Mouse (Mus musculus) embryonic facial prominence, embryonic 11.5 days (tissue): Measurements from ENCODE around the gene Sbf2. TPM values are rescaled to one million over a fixed set of nuclear protein-coding genes. Genes with fewer than 3 reads are reported as not detected.

Experiments
- ATAC-seq: fragments of 200-750 bp; cut with Nextera tagmentation; replicated peaks from 2 replicates; pipeline ENCODE4 v1.8.0; 2017; ENCODE audit warnings: low read depth; ENCODE audit not compliant: insufficient number of reproducible peaks, low FRiP score, low TSS enrichment
- DNase-seq: peaks from one replicate; pipeline ENCODE4 v3.0.0-alpha.2; 2015; ENCODE audit warnings: low spot score
- H3K27ac ChIP-seq: fragments of 300-500 bp; sonication (generic); replicated peaks from 2 replicates; pipeline ENCODE4 v1.5.1; 2014; ENCODE audit warnings: mild to moderate bottlenecking, low read depth, low read length, control low read depth
- H3K27me3 ChIP-seq: fragments of 300-500 bp; sonication (generic); 2 replicates; pipeline ENCODE4 v1.6.1; 2014; ENCODE audit warnings: mild to moderate bottlenecking, low read length, moderate library complexity, mixed read lengths; ENCODE audit not compliant: control insufficient read depth, insufficient read depth
- H3K36me3 ChIP-seq: fragments of 300-500 bp; sonication (generic); replicated peaks from 2 replicates; pipeline ENCODE4 v1.6.1; 2014; ENCODE audit warnings: low read depth, mild to moderate bottlenecking, low read length, moderate library complexity, mixed read lengths; ENCODE audit not compliant: control insufficient read depth, insufficient read depth
- H3K4me1 ChIP-seq: fragments of 300-500 bp; sonication (generic); 2 replicates; pipeline ENCODE4 v1.6.1; 2014; ENCODE audit warnings: low read length, mixed read lengths; ENCODE audit not compliant: control insufficient read depth, insufficient read depth
- H3K4me2 ChIP-seq: fragments of 300-500 bp; sonication (generic); 2 replicates; pipeline ENCODE4 v1.6.1; 2014; ENCODE audit warnings: low read depth, mild to moderate bottlenecking, control low read depth, low read length, moderate library complexity
- H3K4me3 ChIP-seq: fragments of 300-500 bp; sonication (generic); 2 replicates; pipeline ENCODE4 v1.5.1; 2014; ENCODE audit warnings: low read depth, low read length, control low read depth
- H3K9ac ChIP-seq: fragments of 300-500 bp; sonication (generic); replicated peaks from 2 replicates; pipeline ENCODE4 v1.6.1; 2014; ENCODE audit warnings: mild to moderate bottlenecking, control low read depth, low read length
- H3K9me3 ChIP-seq: fragments of 300-500 bp; sonication (generic); replicated peaks from 2 replicates; pipeline ENCODE4 v1.6.1; 2016; ENCODE audit warnings: mild to moderate bottlenecking, low read length, inconsistent platforms, mixed read lengths; ENCODE audit not compliant: control insufficient read depth
- WGBS: fragments of 180-500 bp; shearing (Covaris S2); extraction: QIAGEN DNeasy Blood & Tissue Kit; methylation state at CpG from one replicate; pipeline ENCODE4 v1.1.7; 2014; 5-methylcytosine and 5-hydroxymethylcytosine counted together
- polyA plus RNA-seq: library from polyadenylated mRNA; unstranded; fragments of >200 nt; fragmentation: Nextera tagmentation; extraction: Ambion mirVana; gene quantifications from 2 replicates; pipeline ENCODE4 v1.2.1, GENCODE M21; 2014

Sbf2 gene
- polyA plus RNA-seq, 1 experiment from 2014 or later = 25.4 TPM

DNA sequence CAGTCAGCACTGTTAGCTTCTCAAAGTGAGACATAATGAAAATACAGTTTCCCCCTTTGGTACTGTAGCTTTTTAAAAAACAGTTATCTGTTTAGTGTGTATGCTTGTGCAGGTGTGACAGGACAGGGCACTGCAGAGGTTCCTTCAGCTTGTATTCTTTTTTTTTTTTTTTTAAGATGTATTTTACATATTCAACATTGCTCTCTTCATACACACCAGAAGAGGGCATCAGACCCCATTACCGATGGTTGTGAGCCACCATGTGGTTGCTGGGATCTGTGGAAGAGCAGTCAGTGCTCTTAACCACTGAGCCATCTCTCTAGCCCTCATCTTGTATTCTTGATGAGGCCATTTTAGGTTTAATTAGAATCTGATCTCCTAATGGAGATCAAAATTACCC lies 289.9 kb downstream of the Sbf2 start:
- WGBS = 89% methylated on average over 1 of the region's 1 CpGs
- DNase-seq (no peak), ATAC-seq (no peak)
- Histone ChIP-seq H3K36me3 (peaks cover 2% of the 10 kb centered on the region), H3K4me2 (no peak overlapping the region), H3K4me3 (no peak overlapping the region), H3K4me1 (no peaks in the 10 kb centered on the region), H3K27ac (no peak overlapping the region), H3K27me3 (no peaks in the 10 kb centered on the region), H3K9me3 (no peaks in the 10 kb centered on the region), H3K9ac (no peak overlapping the region)

DNA sequence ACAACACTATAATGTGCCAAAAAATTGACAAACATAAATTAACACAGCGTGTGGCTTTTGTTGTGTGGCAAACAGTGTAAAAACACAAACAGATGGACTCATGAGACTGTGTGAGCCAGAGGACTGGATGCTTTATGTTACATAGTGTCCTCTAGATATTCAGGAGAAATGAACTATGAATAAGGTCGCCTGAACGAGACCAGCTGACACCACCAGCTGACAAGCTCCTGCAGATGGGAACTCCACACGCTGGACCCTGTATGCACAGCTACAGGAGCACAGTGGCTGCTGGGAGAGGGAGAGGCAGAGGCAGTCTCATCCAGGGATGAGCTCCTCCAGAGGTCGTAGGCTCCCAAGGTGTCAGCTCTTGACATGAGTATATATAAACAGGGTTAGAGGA lies 293.6 kb downstream of the Sbf2 start:
- Histone ChIP-seq H3K9me3 (no peaks in the 10 kb centered on the region), H3K9ac (no peak overlapping the region), H3K36me3 (peaks cover 2% of the 10 kb centered on the region), H3K4me2 (no peak overlapping the region), H3K27ac (no peak overlapping the region), H3K4me3 (no peak overlapping the region), H3K4me1 (no peaks in the 10 kb centered on the region), H3K27me3 (no peaks in the 10 kb centered on the region)
- DNase-seq (no peak), ATAC-seq (no peak)
- 81% methylated on average over 5 of the region's 5 CpGs for WGBS

DNA sequence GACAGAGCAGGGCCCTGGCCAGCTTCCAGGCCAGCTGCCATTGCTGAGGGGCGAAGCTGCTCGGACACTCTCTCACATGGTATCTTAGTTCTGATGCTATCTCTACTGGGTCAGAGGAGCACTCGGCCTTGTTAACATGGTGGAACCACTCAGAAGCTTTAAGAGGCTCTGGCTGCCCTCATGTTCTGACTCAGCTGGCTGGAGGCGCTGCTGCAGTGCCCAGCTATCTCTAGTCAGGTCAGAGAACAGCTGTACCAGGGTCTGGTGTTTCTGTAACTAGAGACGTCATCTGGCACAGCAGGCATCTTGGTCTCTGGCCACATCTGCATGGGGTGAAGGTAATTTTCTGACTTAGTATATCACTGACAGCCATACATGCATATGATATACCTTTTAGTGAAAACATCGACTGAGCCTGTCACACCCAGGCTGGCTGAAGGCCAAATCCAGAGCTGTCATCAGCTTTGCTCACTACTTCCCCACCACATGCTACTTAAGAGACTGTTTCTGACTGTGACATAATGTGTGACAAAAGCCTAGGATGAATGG lies 295.7 kb downstream of the Sbf2 start:
- H3K4me3 ChIP-seq = no peak overlapping the region
- 79% methylated on average over 6 of the region's 6 CpGs for WGBS
- H3K9ac ChIP-seq = no peak overlapping the region
- H3K27me3 ChIP-seq = no peaks in the 10 kb centered on the region
- H3K36me3 ChIP-seq = peaks cover 2% of the 10 kb centered on the region
- no peak overlapping the region for H3K4me2 ChIP-seq
- ATAC-seq = no peak
- no peak overlapping the region; the same call in 1 of the 2 replicates for H3K27ac ChIP-seq
- H3K9me3 ChIP-seq = no peaks in the 10 kb centered on the region
- H3K4me1 ChIP-seq = no peaks in the 10 kb centered on the region
- DNase-seq = peak; percentile 5

DNA sequence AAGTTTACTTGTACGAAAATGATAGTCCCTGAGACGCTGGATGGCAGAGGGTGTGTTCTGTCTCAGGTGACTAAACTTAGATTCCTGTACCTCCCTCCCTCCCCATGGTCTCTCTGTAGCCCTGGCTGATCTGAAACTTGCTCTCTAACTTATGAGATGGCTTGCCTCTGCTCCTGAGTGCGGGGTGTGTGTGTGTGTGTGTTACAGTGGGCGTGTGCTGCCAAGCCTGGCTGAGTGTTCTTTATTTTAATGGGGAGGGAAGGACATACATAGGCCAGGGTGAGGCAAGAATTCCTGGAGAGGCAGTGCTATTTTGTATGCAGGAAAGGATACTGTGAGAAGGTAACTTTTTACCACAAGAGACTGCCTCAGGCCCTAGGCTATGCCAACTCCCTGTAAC lies 297.3 kb downstream of the Sbf2 start:
- H3K27me3 ChIP-seq = no peaks in the 10 kb centered on the region
- peaks cover 2% of the 10 kb centered on the region for H3K36me3 ChIP-seq
- DNase-seq (no peak), ATAC-seq (no peak)
- WGBS = 91% methylated on average over 4 of the region's 4 CpGs
- H3K9ac ChIP-seq = no peak overlapping the region
- no peak overlapping the region for H3K4me2 ChIP-seq
- no peak overlapping the region for H3K27ac ChIP-seq
- H3K4me3 ChIP-seq = no peak overlapping the region
- H3K9me3 ChIP-seq = no peaks in the 10 kb centered on the region
- H3K4me1 ChIP-seq = no peaks in the 10 kb centered on the region

DNA sequence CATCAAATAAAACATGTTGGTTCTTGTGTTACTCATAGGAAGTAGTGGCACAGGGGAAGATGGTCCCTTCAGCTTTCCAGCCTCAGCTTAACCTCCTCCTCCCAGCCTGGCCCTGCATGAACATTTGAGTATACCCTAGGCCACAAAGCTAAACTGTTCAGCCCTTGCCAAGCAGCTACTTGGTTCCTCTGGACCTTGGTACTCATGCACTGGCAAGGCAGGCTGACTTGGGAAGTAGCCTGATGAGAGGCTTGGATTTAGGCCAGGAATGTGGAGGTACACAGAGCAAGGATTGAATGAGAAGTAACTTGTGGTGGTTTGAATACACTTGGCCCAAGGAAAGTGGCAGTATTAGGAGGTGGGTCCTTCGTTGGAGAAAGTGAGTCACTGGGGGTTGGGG lies 299.4 kb downstream of the Sbf2 start:
- DNase-seq (no peak), ATAC-seq (no peak)
- Histone ChIP-seq H3K4me1 (no peaks in the 10 kb centered on the region), H3K27me3 (no peaks in the 10 kb centered on the region), H3K27ac (no peak overlapping the region), H3K9me3 (no peaks in the 10 kb centered on the region), H3K4me2 (no peak overlapping the region), H3K9ac (no peak overlapping the region), H3K4me3 (no peak overlapping the region), H3K36me3 (no peaks in the 10 kb centered on the region; the same call in none of the 2 replicates)
- 94% methylated on average over 1 of the region's 1 CpGs for WGBS

DNA sequence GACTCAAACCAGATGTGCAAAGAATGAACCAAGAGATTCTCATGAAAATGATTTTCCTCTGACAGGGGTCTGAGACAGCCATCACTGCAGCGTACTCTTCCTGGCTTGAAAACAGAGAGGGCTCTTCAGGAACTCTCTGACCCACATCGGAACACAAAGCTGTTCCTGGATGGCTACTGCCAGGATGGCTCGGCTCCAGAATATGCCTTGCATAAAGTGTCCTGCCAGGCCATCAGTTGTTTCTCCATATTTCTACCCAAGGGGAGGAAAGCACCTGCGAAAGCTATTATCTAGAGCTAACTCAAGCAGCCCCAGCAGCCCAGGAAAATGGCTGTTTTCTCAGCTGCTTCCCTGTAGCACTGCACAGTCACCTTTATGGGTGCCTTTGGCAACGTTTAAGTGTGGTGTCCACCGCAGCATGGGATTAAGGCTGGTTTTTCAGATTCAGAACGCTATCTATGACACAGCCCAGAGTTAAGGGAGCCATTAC lies 300.3 kb downstream of the Sbf2 start:
- no peak for DNase-seq

DNA sequence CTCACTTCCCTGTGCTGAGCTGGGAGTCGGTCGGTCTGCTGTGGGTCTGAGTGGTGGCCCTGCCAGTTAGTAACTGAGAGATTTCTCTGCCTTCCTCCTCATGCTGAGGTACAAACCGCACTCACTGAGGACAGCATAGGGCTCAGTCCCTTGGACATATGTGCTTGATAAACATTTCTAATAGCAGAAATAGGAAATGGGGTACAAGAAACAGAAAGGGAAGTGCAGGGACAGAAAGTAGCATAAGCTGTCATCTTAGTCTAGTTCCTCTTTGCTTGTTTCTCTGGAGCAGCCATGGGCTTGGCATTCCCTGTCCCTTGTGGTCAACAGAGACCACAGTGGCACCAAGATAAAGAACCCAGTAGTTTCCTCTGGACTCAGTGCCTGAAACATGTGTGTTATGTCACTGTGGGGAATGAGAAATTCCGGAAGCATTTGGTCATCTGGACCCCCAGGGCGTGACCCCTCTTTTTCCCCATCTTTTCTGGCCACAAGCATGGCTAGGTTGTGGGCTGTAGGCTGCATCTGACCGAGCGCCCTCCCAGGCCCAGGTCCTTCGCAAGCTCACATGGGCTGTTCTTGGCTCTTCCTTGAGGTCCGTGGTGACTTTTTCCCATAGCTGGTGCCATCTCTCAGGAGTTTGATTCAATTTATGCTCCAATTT lies 301.2 kb downstream of the Sbf2 start:
- Histone ChIP-seq H3K27me3 (no peaks in the 10 kb centered on the region), H3K4me2 (no peak overlapping the region), H3K27ac (no peak overlapping the region), H3K36me3 (no peaks in the 10 kb centered on the region; the same call in 1 of the 2 replicates), H3K9ac (no peak overlapping the region), H3K4me3 (no peak overlapping the region), H3K9me3 (no peaks in the 10 kb centered on the region), H3K4me1 (no peaks in the 10 kb centered on the region)
- no peak for ATAC-seq
- no peak for DNase-seq
- 89% methylated on average over 9 of the region's 9 CpGs for WGBS

More for the DNA sequence above, 300.3 kb downstream of the Sbf2 start:
- H3K36me3 ChIP-seq = no peaks in the 10 kb centered on the region; the same call in 1 of the 2 replicates
- no peaks in the 10 kb centered on the region for H3K4me1 ChIP-seq
- H3K9ac ChIP-seq = no peak overlapping the region
- no peak overlapping the region for H3K27ac ChIP-seq
- 94% methylated on average over 7 of the region's 7 CpGs for WGBS
- H3K4me2 ChIP-seq = no peak overlapping the region
- no peak overlapping the region for H3K4me3 ChIP-seq
- H3K9me3 ChIP-seq = no peaks in the 10 kb centered on the region
- no peaks in the 10 kb centered on the region for H3K27me3 ChIP-seq
- ATAC-seq = no peak

DNA sequence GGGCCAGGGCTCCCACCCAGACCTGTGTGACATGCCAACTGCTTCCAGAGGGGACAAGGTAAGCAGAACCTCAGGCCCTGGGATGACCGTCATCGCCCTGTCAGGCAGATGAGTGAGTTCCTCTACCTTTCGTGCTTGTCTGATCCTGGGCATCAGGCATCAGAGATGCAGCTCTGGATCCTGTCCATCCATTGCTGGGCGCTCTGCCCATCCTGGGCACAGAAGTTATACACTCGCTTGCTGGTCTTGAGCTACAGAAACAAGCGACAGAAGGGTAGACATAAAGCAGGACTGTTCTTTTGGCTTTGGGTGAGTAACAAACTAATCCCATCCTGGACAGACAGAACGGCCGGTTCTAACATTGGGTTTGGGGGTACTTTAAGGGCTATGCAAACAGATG lies 305.5 kb downstream of the Sbf2 start:
- Histone ChIP-seq H3K4me2 (no peak overlapping the region), H3K27me3 (no peaks in the 10 kb centered on the region), H3K9me3 (no peaks in the 10 kb centered on the region), H3K9ac (no peak overlapping the region), H3K4me1 (no peaks in the 10 kb centered on the region), H3K4me3 (no peak overlapping the region), H3K36me3 (no peaks in the 10 kb centered on the region; the same call in 1 of the 2 replicates), H3K27ac (no peak overlapping the region)
- ATAC-seq (no peak), DNase-seq (no peak)
- 92% methylated on average over 8 of the region's 8 CpGs for WGBS
